Mouse (Mus musculus): ENCODE measurements around the gene Zbtb45. TPM values are rescaled to one million over a fixed set of nuclear protein-coding genes. Genes with fewer than 3 reads are reported as not detected.

Zbtb45 gene
- polyA plus RNA-seq, 1 experiment from 2014 or later: 37.0 TPM

DNA sequence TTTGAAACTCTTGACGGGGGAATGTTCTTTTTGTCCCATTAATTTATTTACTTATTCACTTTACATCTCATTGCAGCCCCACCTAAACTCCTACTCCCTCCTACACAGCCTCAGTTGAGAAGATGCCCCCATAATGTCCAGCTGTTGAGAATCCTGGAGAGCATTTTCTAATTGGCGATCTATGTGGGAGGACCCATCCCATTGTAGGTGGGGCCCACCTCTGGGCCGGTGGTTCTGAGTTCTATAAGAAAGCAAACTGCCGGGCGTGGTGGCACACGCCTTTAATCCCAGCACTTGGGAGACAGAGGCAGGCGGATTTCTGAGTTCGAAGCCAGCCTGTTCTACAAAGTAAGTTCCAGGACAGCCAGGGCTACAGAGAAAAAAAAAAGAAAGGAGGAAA lies 22.9 kb downstream of the Zbtb45 start:
- no peak overlapping the region for H3K4me2 ChIP-seq
- H3K9me3 ChIP-seq: no peaks in the 10 kb centered on the region
- WGBS: 86% methylated on average over 8 of the region's 8 CpGs
- 0 out of 2 replicates have a peak, but pooled peaks cover 4% of the 10 kb centered on the region for H3K27me3 ChIP-seq
- no peak for ATAC-seq (ENCODE audit: low FRiP score)
- no peak overlapping the region for H3K27ac ChIP-seq
- no peak overlapping the region for H3K4me3 ChIP-seq
- peaks cover 14% of the 10 kb centered on the region for H3K36me3 ChIP-seq
- no peak overlapping the region for H3K9ac ChIP-seq
- no peaks in the 10 kb centered on the region for H3K4me1 ChIP-seq (replicated peaks)

GRCm38 (mm10) chr7:12985724-12986123 lies 24.1 kb downstream of the Zbtb45 start:
- peaks cover 19% of the 10 kb centered on the region for H3K36me3 ChIP-seq
- no peaks in the 10 kb centered on the region for H3K9me3 ChIP-seq
- no peak overlapping the region for H3K27ac ChIP-seq
- H3K9ac ChIP-seq: no peak overlapping the region
- H3K4me3 ChIP-seq: no peak overlapping the region
- no peak for ATAC-seq (ENCODE audit: low FRiP score)
- no peaks in the 10 kb centered on the region for H3K27me3 ChIP-seq
- no peak overlapping the region for H3K4me2 ChIP-seq
- WGBS: 84% methylated on average over 1 of the region's 1 CpGs
- no peaks in the 10 kb centered on the region for H3K4me1 ChIP-seq (replicated peaks)

GRCm38 (mm10) chr7:12980291-12980690 lies 29.5 kb downstream of the Zbtb45 start:
- peaks cover 17% of the 10 kb centered on the region for H3K4me1 ChIP-seq (replicated peaks)
- H3K9me3 ChIP-seq: no peaks in the 10 kb centered on the region
- H3K36me3 ChIP-seq: peaks cover 19% of the 10 kb centered on the region
- no peak overlapping the region for H3K4me3 ChIP-seq
- ATAC-seq (ENCODE audit: low FRiP score): no peak
- no peak overlapping the region for H3K9ac ChIP-seq
- H3K27ac ChIP-seq: no peak overlapping the region
- 87% methylated on average over 7 of the region's 7 CpGs for WGBS
- no peaks in the 10 kb centered on the region for H3K27me3 ChIP-seq
- H3K4me2 ChIP-seq: no peak overlapping the region

- no peak overlapping the region for H3K4me2 ChIP-seq
- H3K27me3 ChIP-seq: no peaks in the 10 kb centered on the region
- H3K4me3 ChIP-seq: no peak overlapping the region
- no peak overlapping the region for H3K27ac ChIP-seq
- WGBS: 87% methylated on average over 6 of the region's 6 CpGs
- peaks cover 19% of the 10 kb centered on the region for H3K36me3 ChIP-seq
- H3K4me1 ChIP-seq (replicated peaks): peaks cover 17% of the 10 kb centered on the region
- H3K9ac ChIP-seq: no peak overlapping the region
- no peak for ATAC-seq (ENCODE audit: low FRiP score)
- H3K9me3 ChIP-seq: no peaks in the 10 kb centered on the region
Observed at GRCm38 (mm10) chr7:12979776-12980175, 30.1 kb downstream of the Zbtb45 start.

DNA sequence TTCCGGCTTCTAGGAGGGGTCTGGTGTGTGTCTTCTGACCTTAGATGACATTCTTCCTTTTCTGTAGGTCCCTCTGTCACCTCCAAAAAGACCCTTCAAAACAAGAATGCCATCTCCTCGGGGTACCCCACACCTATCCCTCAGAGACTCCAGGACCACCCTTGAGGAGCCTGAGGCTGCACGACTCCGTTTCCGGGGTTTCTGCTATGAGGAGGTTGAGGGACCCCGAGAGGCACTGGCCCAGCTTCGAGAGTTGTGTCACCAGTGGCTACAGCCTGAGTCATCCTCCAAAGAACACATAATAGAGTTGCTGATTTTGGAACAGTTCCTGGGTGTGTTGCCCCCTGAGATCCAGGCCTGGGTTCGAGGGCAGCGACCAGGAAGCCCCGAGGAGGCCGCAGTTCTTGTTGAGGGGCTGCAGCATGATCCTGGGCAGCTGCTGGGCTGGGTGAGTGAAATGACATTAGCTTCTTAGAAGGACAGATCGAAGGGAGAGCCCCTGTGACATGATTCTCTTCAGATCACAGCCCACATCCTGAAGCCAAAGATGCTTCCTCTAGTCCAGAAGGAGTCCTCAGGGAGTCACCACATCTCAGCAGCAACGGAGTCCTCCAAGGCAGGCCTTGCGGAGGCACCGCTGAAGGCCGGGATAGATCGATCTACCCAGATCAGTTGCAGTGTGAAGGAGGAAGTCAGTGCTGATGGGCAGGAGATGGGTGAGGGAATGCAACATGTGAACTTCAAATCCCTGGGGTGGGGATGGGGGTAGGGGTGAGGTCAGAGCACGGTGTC lies 30.7 kb downstream of the Zbtb45 start:
- H3K9me3 ChIP-seq: no peaks in the 10 kb centered on the region
- whole genome bisulfite sequencing: 86% methylated on average over 18 of the region's 18 CpGs
- peak overlapping the region; percentile 96; the same call in 1 of the 2 replicates for H3K27ac ChIP-seq
- no peaks in the 10 kb centered on the region for H3K27me3 ChIP-seq
- H3K36me3 ChIP-seq: peaks cover 19% of the 10 kb centered on the region
- H3K4me2 ChIP-seq: peak overlapping the region; percentile 70
- peak overlapping the region; percentile 82 for H3K9ac ChIP-seq
- ATAC-seq (ENCODE audit: low FRiP score): no peak
- peaks cover 17% of the 10 kb centered on the region for H3K4me1 ChIP-seq (replicated peaks)
- H3K4me3 ChIP-seq: peak overlapping the region; percentile 61

GRCm38 (mm10) chr7:12977682-12978389 lies 32.0 kb downstream of the Zbtb45 start, which contains the start of gene Zfp446:
Gene Zfp446, plus strand, starts transcription at chr7:12977848.
- H3K9me3 ChIP-seq: no peaks in the 10 kb centered on the region
- H3K4me1 ChIP-seq (replicated peaks): peaks cover 17% of the 10 kb centered on the region
- ATAC-seq (ENCODE audit: low FRiP score): peak; percentile 99
- peak within 1 kb of the TSS; percentile 61 for H3K4me3 ChIP-seq
- WGBS: under 1% methylated on average over 49 of the region's 49 CpGs
- H3K27ac ChIP-seq: peak within 1 kb of the TSS; percentile 96
- peak within 1 kb of the TSS; percentile 82 for H3K9ac ChIP-seq
- H3K36me3 ChIP-seq: peaks cover 22% of the 10 kb centered on the region
- H3K4me2 ChIP-seq: peak within 1 kb of the TSS; percentile 70
- no peaks in the 10 kb centered on the region for H3K27me3 ChIP-seq

- H3K36me3 ChIP-seq: peaks cover 51% of the 10 kb centered on the region
- no peaks in the 10 kb centered on the region for H3K27me3 ChIP-seq
- whole genome bisulfite sequencing: 95% methylated on average over 25 of the region's 25 CpGs
- H3K4me2 ChIP-seq: no peak overlapping the region
- H3K4me1 ChIP-seq (replicated peaks): peaks cover 17% of the 10 kb centered on the region
- no peak overlapping the region for H3K27ac ChIP-seq
- H3K9me3 ChIP-seq: no peaks in the 10 kb centered on the region
- H3K9ac ChIP-seq: no peak overlapping the region
- no peak overlapping the region for H3K4me3 ChIP-seq
- ATAC-seq (ENCODE audit: low FRiP score): no peak
Observed at GRCm38 (mm10) chr7:12970906-12971305, 38.9 kb downstream of the Zbtb45 start.

GRCm38 (mm10) chr7:12966104-12966845 lies 43.6 kb downstream of the Zbtb45 start:
- under 1% methylated on average over 29 of the region's 29 CpGs for WGBS
- H3K27me3 ChIP-seq: no peaks in the 10 kb centered on the region
- no peaks in the 10 kb centered on the region for H3K9me3 ChIP-seq
- peaks cover 29% of the 10 kb centered on the region for H3K36me3 ChIP-seq
- H3K4me2 ChIP-seq: peak overlapping the region; percentile 76
- peak; percentile 65 for ATAC-seq (ENCODE audit: low FRiP score)
- H3K4me1 ChIP-seq (replicated peaks): peaks cover 28% of the 10 kb centered on the region
- peak overlapping the region; percentile 91 for H3K9ac ChIP-seq
- H3K27ac ChIP-seq: peak overlapping the region; percentile 92
- peak overlapping the region; percentile 87 for H3K4me3 ChIP-seq

GRCm38 (mm10) chr7:12965678-12966091 lies 44.1 kb downstream of the Zbtb45 start, which contains the start of gene Zfp324:
Gene Zfp324, plus strand, starts transcription at chr7:12965838.
- peak within 1 kb of the TSS; percentile 87 for H3K4me3 ChIP-seq
- 1% methylated on average over 23 of the region's 23 CpGs for WGBS
- H3K4me1 ChIP-seq (replicated peaks): peaks cover 34% of the 10 kb centered on the region
- no peaks in the 10 kb centered on the region for H3K27me3 ChIP-seq
- H3K36me3 ChIP-seq: peaks cover 23% of the 10 kb centered on the region
- peak within 1 kb of the TSS; percentile 76 for H3K4me2 ChIP-seq
- peak within 1 kb of the TSS; percentile 92 for H3K27ac ChIP-seq
- peak within 1 kb of the TSS; percentile 91 for H3K9ac ChIP-seq
- peak; percentile 94 for ATAC-seq (ENCODE audit: low FRiP score)
- H3K9me3 ChIP-seq: no peaks in the 10 kb centered on the region

DNA sequence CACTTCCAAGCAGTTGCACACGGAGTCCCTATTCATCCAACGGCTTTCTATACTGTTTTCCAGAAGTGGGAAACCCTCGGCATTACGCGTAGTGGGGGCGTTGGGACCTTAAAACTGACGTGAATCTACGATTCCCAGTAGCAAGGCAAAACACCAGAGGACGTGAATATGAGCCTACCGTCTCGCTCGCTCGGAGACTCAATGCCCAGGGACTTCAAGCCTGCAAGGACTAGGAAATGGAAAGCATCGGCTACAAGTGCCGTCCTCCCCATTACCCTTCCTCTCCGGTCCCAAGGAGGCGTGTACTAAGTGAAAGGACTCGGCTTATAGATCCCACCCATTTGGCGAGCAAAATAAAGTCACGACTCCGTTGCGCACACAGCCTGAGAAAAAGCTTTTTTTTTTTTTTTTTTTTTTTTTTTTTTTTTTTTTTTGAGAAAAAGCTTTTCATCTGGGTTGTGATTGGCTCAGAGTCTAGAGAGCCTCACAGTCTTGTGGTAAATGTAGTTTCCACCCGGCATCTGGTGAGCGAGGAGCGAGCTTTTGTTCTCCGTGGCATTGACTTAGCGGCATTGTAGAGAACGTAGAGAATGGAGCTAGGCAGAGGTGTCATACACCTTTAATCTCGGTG lies 48.2 kb downstream of the Zbtb45 start:
- peak; percentile 73 for ATAC-seq (ENCODE audit: low FRiP score)
- 2% methylated on average over 29 of the region's 29 CpGs for WGBS
- Histone ChIP-seq H3K9ac (peak overlapping the region; percentile 74), H3K9me3 (no peaks in the 10 kb centered on the region), H3K27ac (peak overlapping the region; percentile 90), H3K4me2 (peak overlapping the region; percentile 62), H3K4me1 (replicated peaks) (peaks cover 20% of the 10 kb centered on the region), H3K4me3 (peak overlapping the region; percentile 44), H3K27me3 (no peaks in the 10 kb centered on the region), H3K36me3 (no peaks in the 10 kb centered on the region)

- Histone ChIP-seq H3K36me3 (no peaks in the 10 kb centered on the region), H3K4me1 (replicated peaks) (peaks cover 10% of the 10 kb centered on the region), H3K4me3 (no peak overlapping the region), H3K9ac (no peak overlapping the region), H3K9me3 (no peaks in the 10 kb centered on the region), H3K4me2 (no peak overlapping the region), H3K27me3 (no peaks in the 10 kb centered on the region), H3K27ac (no peak overlapping the region)
- 15% methylated on average over 4 of the region's 4 CpGs for WGBS
- no peak for ATAC-seq (ENCODE audit: low FRiP score)
Observed at GRCm38 (mm10) chr7:12959718-12960117, 50.1 kb downstream of the Zbtb45 start.
